Mouse (Mus musculus) cerebellum, adult 2 months (tissue): ENCODE data around the gene Urb1.

Experiments
- CTCF ChIP-seq: fragments of 200-500 bp; IDR thresholded peaks from 2 replicates; pipeline ENCODE4 v1.5.1; 2011; ENCODE audit warnings: low read depth, mild to moderate bottlenecking, control low read depth, low read length, moderate library complexity, borderline replicate concordance; ENCODE audit not compliant: insufficient read depth
- POLR2A ChIP-seq: fragments of 200-500 bp; IDR thresholded peaks from 2 replicates; pipeline ENCODE4 v1.6.1; 2011; ENCODE audit warnings: low read length, control low read depth, borderline replicate concordance; ENCODE audit not compliant: insufficient read depth

GRCm38 (mm10) chr16:90701541-90701940, 108.7 kb downstream of the Urb1 start:
- no peak for TF ChIP-seq CTCF
- no peak for TF ChIP-seq POLR2A
